Mouse (Mus musculus): Measurements from ENCODE around the gene Pla2g1b. TPM values are rescaled to one million over a fixed set of nuclear protein-coding genes. Genes with fewer than 3 reads are reported as not detected.
"Not testable (repeated sequence)": the region's sequence is repeated elsewhere in the genome, so short reads cannot be mapped to it uniquely, and the experiment has no call there.

The Pla2g1b gene
- total and polyA plus RNA-seq, 2 experiments from 2014 or later: not detected

DNA sequence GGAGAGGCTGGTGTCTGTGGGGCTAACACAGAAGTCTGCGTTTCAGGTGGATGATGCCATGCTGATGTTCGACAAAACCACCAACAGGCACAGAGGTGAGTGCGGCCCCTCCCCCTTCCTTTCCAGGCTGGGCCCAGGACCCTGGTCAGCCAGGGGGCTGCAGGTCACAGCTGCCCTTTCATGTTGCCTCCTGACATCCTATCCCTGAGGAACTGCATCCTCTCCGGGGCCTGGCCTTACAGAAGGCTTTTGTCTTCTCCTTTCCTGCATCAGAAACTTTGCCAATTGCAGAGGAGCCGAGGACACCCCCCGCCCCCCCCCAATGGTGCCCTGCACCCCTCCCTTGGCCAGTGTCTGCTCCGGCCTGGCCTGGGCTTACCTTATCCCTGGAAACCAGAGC is 27.4 kb upstream of the Pla2g1b start:
- WGBS: 72% methylated on average over 7 of the region's 7 CpGs
- no peak overlapping the region for H3K27ac ChIP-seq (ENCODE audit: low read depth)

DNA sequence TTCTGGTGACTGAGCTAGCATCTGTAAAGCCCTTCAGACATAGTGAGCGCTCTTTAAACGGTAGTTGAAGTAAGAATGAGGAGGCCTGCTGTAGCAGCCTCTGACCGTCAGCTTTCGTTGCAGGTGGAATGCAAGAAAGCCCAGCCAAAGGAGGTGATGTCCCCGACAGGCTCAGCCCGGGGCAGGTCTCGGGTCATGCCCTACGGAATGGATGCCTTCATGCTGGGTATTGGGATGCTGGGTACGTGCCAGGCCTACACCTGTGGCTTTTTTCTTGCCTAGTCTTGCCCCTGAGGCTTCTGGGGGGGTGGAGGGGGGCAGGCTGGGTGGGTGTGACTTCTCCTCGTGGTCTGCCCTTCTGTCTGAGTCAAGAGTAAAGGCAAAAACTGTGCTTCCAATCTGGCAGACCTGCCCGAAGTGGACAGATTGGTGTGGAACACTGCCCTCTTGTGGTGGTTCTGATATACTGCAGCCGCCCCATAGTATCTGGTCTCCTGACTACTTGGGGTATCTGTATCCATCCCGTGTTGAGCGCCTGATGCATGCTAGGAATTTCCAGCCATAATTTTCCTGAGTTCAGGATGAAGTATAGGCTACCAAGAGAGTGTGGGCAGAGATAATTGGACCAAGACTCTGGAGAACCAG is 24.7 kb upstream of the Pla2g1b start:
- WGBS: 37% methylated on average over 14 of the region's 14 CpGs
- Histone ChIP-seq H3K9me3 (replicated peaks; ENCODE audit: control insufficient read depth, low read length) (no peaks in the 10 kb centered on the region), H3K4me1 (ENCODE audit: control insufficient read depth, insufficient read depth) (0 out of 2 replicates have a peak, but pooled peaks cover 5% of the 10 kb centered on the region), H3K4me3 (ENCODE audit: low read depth, low read length) (no peak overlapping the region), H3K27me3 (ENCODE audit: control insufficient read depth, insufficient read depth, low read length) (no peaks in the 10 kb centered on the region), H3K4me2 (ENCODE audit: low read depth, low read length) (no peak overlapping the region), H3K9ac (replicated peaks; ENCODE audit: low read depth, low read length) (no peak overlapping the region), H3K36me3 (replicated peaks; ENCODE audit: control insufficient read depth, insufficient read depth, low read length) (no peaks in the 10 kb centered on the region), H3K27ac (ENCODE audit: low read depth) (no peak overlapping the region)
- TF ChIP-seq EP300 (IDR thresholded peaks at IDR 0.05; ENCODE audit: low read depth): no peak
- TF ChIP-seq CTCF (IDR thresholded peaks at IDR 0.05; ENCODE audit: low read depth): peak; percentile 87
- DNase-seq (ENCODE audit: low spot score) (peak; percentile 69), ATAC-seq (ENCODE audit: insufficient read depth, low read depth) (peak; percentile 67; the same call in 1 of the 2 replicates)

More for the DNA sequence above, 27.4 kb upstream of the Pla2g1b start:
- H3K4me1 ChIP-seq (ENCODE audit: control insufficient read depth, insufficient read depth): peaks cover 9% of the 10 kb centered on the region; the same call in 1 of the 2 replicates
- H3K27me3 ChIP-seq (ENCODE audit: control insufficient read depth, insufficient read depth, low read length): no peaks in the 10 kb centered on the region; the same call in 1 of the 2 replicates
- DNase-seq (ENCODE audit: low spot score) (no peak), ATAC-seq (ENCODE audit: insufficient read depth, low read depth) (no peak)
- no peak overlapping the region for H3K4me2 ChIP-seq (ENCODE audit: low read depth, low read length)
- H3K4me3 ChIP-seq (ENCODE audit: low read depth, low read length): no peak overlapping the region
- no peaks in the 10 kb centered on the region for H3K36me3 ChIP-seq (replicated peaks; ENCODE audit: control insufficient read depth, insufficient read depth, low read length)
- H3K9me3 ChIP-seq (replicated peaks; ENCODE audit: control insufficient read depth, low read length): no peaks in the 10 kb centered on the region
- TF ChIP-seq EP300 (IDR thresholded peaks at IDR 0.05; ENCODE audit: low read depth): no peak
- no peak for TF ChIP-seq CTCF (IDR thresholded peaks at IDR 0.05; ENCODE audit: low read depth)
- H3K9ac ChIP-seq (replicated peaks; ENCODE audit: low read depth, low read length): no peak overlapping the region

DNA sequence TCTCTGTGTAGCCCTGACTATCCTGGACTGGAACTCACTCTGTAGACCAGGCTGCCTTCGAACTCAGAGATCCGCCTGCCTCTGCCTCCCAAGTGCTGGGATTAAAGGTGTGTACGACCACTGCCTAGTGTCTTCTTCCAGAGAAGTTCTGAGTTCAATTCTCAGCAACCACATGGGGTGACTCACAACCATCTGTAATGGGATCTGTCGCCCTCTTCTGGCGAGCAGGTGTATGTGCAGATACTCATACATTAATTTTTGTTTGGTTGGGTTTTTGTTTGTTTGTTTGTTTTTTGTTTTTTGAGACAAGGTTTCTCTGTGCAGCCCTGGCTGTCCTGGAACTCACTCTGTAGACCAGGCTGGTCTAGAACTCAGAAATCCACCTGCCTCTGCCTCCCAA is 23.4 kb upstream of the Pla2g1b start:
- not testable (repeated sequence) for H3K4me1 ChIP-seq (ENCODE audit: control insufficient read depth, insufficient read depth); H3K27me3 ChIP-seq (ENCODE audit: control insufficient read depth, insufficient read depth, low read length); H3K9ac ChIP-seq (replicated peaks; ENCODE audit: low read depth, low read length); H3K4me3 ChIP-seq (ENCODE audit: low read depth, low read length); H3K4me2 ChIP-seq (ENCODE audit: low read depth, low read length); DNase-seq (ENCODE audit: low spot score); ATAC-seq (ENCODE audit: insufficient read depth, low read depth); H3K9me3 ChIP-seq (replicated peaks; ENCODE audit: control insufficient read depth, low read length); H3K27ac ChIP-seq (ENCODE audit: low read depth); H3K36me3 ChIP-seq (replicated peaks; ENCODE audit: control insufficient read depth, insufficient read depth, low read length)
- peak; percentile 55 for TF ChIP-seq CTCF (IDR thresholded peaks at IDR 0.05; ENCODE audit: low read depth)
- 75% methylated on average over 5 of the region's 5 CpGs for WGBS

DNA sequence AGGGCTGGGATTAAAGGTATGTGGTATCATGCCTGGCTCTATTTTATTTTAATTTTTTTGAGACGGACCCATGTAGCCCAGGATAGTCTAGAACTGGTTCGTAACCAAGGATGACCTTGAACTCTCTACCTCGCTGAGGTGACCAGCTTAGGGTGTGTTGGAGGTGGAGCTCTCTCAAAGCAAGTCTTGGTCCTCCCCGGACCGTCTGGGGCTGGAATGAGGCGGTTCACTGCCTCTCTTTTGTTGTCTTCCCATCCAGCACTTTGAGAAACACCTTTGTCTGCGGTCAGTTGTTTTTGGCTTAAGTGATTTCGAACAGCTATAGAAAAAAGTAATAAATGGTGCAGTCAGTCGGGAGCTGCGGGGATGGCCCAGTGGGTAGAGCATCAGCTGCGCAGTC is 21.9 kb upstream of the Pla2g1b start:
- H3K4me1 ChIP-seq (ENCODE audit: control insufficient read depth, insufficient read depth): no peaks in the 10 kb centered on the region
- ATAC-seq (ENCODE audit: insufficient read depth, low read depth): no peak
- H3K9me3 ChIP-seq (replicated peaks; ENCODE audit: control insufficient read depth, low read length): no peaks in the 10 kb centered on the region
- no peaks in the 10 kb centered on the region for H3K27me3 ChIP-seq (ENCODE audit: control insufficient read depth, insufficient read depth, low read length)
- no peak overlapping the region for H3K27ac ChIP-seq (ENCODE audit: low read depth)
- DNase-seq (ENCODE audit: low spot score): no peak
- WGBS: 90% methylated on average over 11 of the region's 11 CpGs
- H3K36me3 ChIP-seq (replicated peaks; ENCODE audit: control insufficient read depth, insufficient read depth, low read length): no peaks in the 10 kb centered on the region
- TF ChIP-seq CTCF (IDR thresholded peaks at IDR 0.05; ENCODE audit: low read depth) (no peak), EP300 (IDR thresholded peaks at IDR 0.05; ENCODE audit: low read depth) (no peak)
- H3K4me2 ChIP-seq (ENCODE audit: low read depth, low read length): no peak overlapping the region
- no peak overlapping the region for H3K9ac ChIP-seq (replicated peaks; ENCODE audit: low read depth, low read length)
- no peak overlapping the region for H3K4me3 ChIP-seq (ENCODE audit: low read depth, low read length)

DNA sequence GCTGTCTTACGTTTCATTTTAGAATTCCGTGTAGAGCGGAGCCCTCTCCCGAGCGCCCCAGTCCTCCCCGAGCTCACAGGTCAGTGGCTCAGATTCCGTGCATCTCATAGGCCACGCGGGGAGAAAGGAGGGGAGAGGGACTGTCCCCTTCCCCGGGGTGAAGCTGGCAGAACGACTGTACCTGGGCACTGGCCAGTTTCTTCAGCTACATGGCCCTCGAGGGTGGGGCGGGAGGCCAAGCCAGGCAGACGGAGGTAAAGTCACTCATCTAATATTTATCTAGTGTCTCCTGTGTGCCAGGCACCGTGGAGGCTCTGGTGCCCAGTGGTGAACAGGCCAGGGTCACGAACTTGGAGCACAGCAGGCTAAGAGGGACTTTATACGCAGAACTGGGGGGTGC is 19.0 kb upstream of the Pla2g1b start:
- WGBS: 79% methylated on average over 17 of the region's 17 CpGs
- TF ChIP-seq EP300 (IDR thresholded peaks at IDR 0.05; ENCODE audit: low read depth) (no peak), CTCF (IDR thresholded peaks at IDR 0.05; ENCODE audit: low read depth) (no peak)
- ATAC-seq (ENCODE audit: insufficient read depth, low read depth) (no peak), DNase-seq (ENCODE audit: low spot score) (no peak)
- Histone ChIP-seq H3K9me3 (replicated peaks; ENCODE audit: control insufficient read depth, low read length) (no peaks in the 10 kb centered on the region), H3K4me1 (ENCODE audit: control insufficient read depth, insufficient read depth) (peaks cover 8% of the 10 kb centered on the region; the same call in 1 of the 2 replicates), H3K36me3 (replicated peaks; ENCODE audit: control insufficient read depth, insufficient read depth, low read length) (no peaks in the 10 kb centered on the region), H3K9ac (replicated peaks; ENCODE audit: low read depth, low read length) (no peak overlapping the region), H3K4me3 (ENCODE audit: low read depth, low read length) (no peak overlapping the region), H3K4me2 (ENCODE audit: low read depth, low read length) (no peak overlapping the region), H3K27me3 (ENCODE audit: control insufficient read depth, insufficient read depth, low read length) (no peaks in the 10 kb centered on the region), H3K27ac (ENCODE audit: low read depth) (no peak overlapping the region)

DNA sequence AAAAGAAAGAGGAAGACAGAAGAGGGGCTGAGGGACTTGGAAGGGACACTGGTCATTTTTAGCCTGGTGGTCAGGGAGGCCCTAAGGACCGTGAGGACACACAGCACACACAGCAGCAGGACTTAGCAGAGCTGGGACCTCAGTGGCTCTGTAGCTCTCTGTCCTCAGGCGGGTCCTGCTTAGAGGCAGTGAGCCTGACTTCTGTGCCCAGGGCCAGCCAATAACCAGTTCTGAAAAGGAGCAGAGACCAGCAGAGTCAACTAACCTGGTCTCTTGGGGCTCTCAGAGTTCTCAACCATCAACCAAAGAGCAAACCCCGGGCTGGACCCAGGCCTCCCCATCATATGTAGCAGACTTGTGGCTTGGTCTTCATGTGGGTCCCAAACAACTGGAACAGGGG is 16.8 kb upstream of the Pla2g1b start:
- Histone ChIP-seq H3K27me3 (ENCODE audit: control insufficient read depth, insufficient read depth, low read length) (no peaks in the 10 kb centered on the region), H3K27ac (ENCODE audit: low read depth) (no peak overlapping the region), H3K4me2 (ENCODE audit: low read depth, low read length) (no peak overlapping the region), H3K4me3 (ENCODE audit: low read depth, low read length) (no peak overlapping the region), H3K9me3 (replicated peaks; ENCODE audit: control insufficient read depth, low read length) (no peaks in the 10 kb centered on the region), H3K4me1 (ENCODE audit: control insufficient read depth, insufficient read depth) (peaks cover 8% of the 10 kb centered on the region; the same call in 1 of the 2 replicates), H3K36me3 (replicated peaks; ENCODE audit: control insufficient read depth, insufficient read depth, low read length) (no peaks in the 10 kb centered on the region), H3K9ac (replicated peaks; ENCODE audit: low read depth, low read length) (no peak overlapping the region)
- WGBS: 85% methylated on average over 3 of the region's 3 CpGs
- no peak for ATAC-seq (ENCODE audit: insufficient read depth, low read depth)
- no peak for DNase-seq (ENCODE audit: low spot score)
- TF ChIP-seq EP300 (IDR thresholded peaks at IDR 0.05; ENCODE audit: low read depth) (no peak), CTCF (IDR thresholded peaks at IDR 0.05; ENCODE audit: low read depth) (no peak)

Measured in heart, postnatal 0 days (tissue).